Mouse (Mus musculus) layer of hippocampus, postnatal 10 days (tissue): ENCODE results near the gene Gm10521. TPM values are rescaled to one million over a fixed set of nuclear protein-coding genes. Genes with fewer than 3 reads are reported as not detected.

ENCODE experiments used
- DNase-seq, 2 experiments: peaks; one replicate each; pipeline ENCODE4 v3.0.0; 2021; ENCODE audit warnings: low spot score in 2 of 2
- total RNA-seq, 2 experiments: library from RNA; stranded (reverse); gene quantifications; 2 replicates each; pipeline ENCODE4 v1.2.3; 2021

Gm10521 gene
- total RNA-seq, 2 experiments from 2014 or later, result 0.16 to 0.18 TPM

DNA sequence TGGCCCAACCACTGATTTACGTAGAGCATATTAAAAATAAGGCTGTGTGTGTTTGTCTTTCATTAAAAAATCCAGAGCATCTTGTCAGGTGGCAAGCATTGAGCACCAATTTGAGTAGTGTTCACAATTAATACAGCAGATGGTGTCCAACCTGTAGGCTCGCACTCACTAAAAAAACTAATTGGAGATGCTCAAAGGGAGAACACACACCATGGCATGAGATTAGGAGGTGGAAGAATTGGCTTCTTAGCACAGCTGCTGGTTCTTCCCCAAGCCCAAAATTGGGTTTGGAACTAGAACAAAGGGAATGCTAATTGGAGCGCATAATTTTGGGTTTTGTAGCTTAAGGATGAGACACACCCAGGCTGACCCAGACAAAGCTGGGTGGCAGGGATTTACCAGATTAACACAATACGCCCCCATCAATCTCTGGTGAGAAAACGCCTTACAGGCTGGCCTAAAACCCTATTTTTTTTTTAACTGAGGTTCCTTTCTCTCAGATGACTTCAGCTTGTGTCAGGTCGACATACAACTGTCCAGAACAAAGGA lies 51.1 kb downstream of the Gm10521 start:
- no peak for DNase-seq

Other genes with a start within 250 kb of the Gm10521 start
- gene Slamf7, start 242.6 kb upstream of the Gm10521 start, total RNA-seq, result not detected
- under 1 TPM; 0.30 to 0.38 TPM for gene Cd48, start 213.7 kb upstream of the Gm10521 start, total RNA-seq
- under 1 TPM; 0.21 to 0.22 TPM for gene Slamf1, start 128.5 kb upstream of the Gm10521 start, total RNA-seq
- 1 to 10 TPM; 1.8 to 2.0 TPM for gene Cd84, start 56.0 kb upstream of the Gm10521 start, total RNA-seq
- under 1 TPM in 1 of 2 experiments, not detected in 1; 0.27 TPM for gene Slamf6, start 21.9 kb downstream of the Gm10521 start, total RNA-seq
- gene Vangl2, start 132.8 kb downstream of the Gm10521 start, total RNA-seq, result 10 to 100 TPM; 32.3 to 33.0 TPM
- gene Nhlh1, start 161.9 kb downstream of the Gm10521 start, total RNA-seq, result 1 to 10 TPM; 1.8 TPM
- 100 to 1,000 TPM; 165 TPM for gene Copa, start 186.9 kb downstream of the Gm10521 start, total RNA-seq
- gene Ncstn, start 187.1 kb downstream of the Gm10521 start, total RNA-seq, result 10 to 100 TPM; 72.0 to 79.4 TPM
- gene Pex19, start 231.1 kb downstream of the Gm10521 start, total RNA-seq, result 100 to 1,000 TPM; 105 to 106 TPM